Mouse (Mus musculus) lung, postnatal 0 days (tissue): ENCODE measurements around the gene Hacl1.

Experiments used
- CTCF ChIP-seq: IDR thresholded peaks from 2 replicates; pipeline ENCODE4 v1.5.1; 2016; ENCODE audit warnings: antibody characterized with exemption, mild to moderate bottlenecking
- EP300 ChIP-seq: IDR thresholded peaks from 2 replicates; pipeline ENCODE4 v1.6.1; 2016; ENCODE audit warnings: antibody characterized with exemption, mild to moderate bottlenecking, control low read depth

DNA sequence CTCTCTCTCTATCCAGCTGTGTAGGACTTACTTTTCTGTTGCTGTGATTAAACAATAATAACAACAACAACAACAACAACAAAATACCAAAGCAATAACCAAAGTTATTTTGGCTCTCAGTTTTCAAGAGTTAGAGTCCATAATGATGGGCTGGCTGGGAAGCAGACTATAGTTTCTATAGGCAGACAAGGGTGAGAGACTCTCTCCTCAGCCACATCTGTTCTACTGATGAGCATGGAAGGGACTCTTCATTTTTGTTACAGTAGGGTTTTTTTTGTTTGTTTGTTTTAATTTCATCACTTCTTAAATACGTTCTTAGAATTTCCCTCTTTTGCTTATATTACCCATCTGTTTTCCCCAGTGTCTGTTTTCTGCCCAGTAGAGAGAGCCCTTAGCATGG, 11.5 kb upstream of the Hacl1 start:
- no peak for TF ChIP-seq EP300
- TF ChIP-seq CTCF = no peak
